Mouse (Mus musculus): ENCODE measurements at regions not wholly inside any gene's neighbourhood (a gene's known extent, or its start where the extent isn't known, plus 50 kb on each side); places are given as distances from the start of the nearest gene placed in this dataset.

GRCm38 (mm10) chr16:5668403-5668967 is 216.7 kb upstream of the Rbfox1 start:
- H3K9ac ChIP-seq: no peak overlapping the region
- peaks cover 15% of the 10 kb centered on the region for H3K4me1 ChIP-seq (replicated peaks)
- H3K36me3 ChIP-seq: no peaks in the 10 kb centered on the region
- 33% methylated on average over 4 of the region's 4 CpGs for whole genome bisulfite sequencing
- no peak overlapping the region for H3K4me2 ChIP-seq
- ATAC-seq (ENCODE audit: low FRiP score, low read depth): peak; percentile 59; the same call in 1 of the 2 replicates
- H3K27me3 ChIP-seq: no peaks in the 10 kb centered on the region
- H3K9me3 ChIP-seq: no peaks in the 10 kb centered on the region
- H3K27ac ChIP-seq (replicated peaks): no peak overlapping the region; the same call in 1 of the 2 replicates
- no peak overlapping the region for H3K4me3 ChIP-seq

- H3K27me3 ChIP-seq: no peaks in the 10 kb centered on the region
- H3K4me2 ChIP-seq: no peak overlapping the region
- WGBS: 59% methylated on average over 5 of the region's 5 CpGs
Measured at GRCm38 (mm10) chr16:5661918-5662317, 223.2 kb upstream of the Rbfox1 start.

GRCm38 (mm10) chr16:5651551-5651950 is 233.6 kb upstream of the Rbfox1 start:
- no peak overlapping the region for H3K4me2 ChIP-seq
- H3K9me3 ChIP-seq: no peaks in the 10 kb centered on the region
- 81% methylated on average over 1 of the region's 1 CpGs for WGBS
- no peaks in the 10 kb centered on the region for H3K27me3 ChIP-seq
- peaks cover 8% of the 10 kb centered on the region; the same call in 1 of the 2 replicates for H3K4me1 ChIP-seq (replicated peaks)
- H3K36me3 ChIP-seq: no peaks in the 10 kb centered on the region
- no peak overlapping the region for H3K9ac ChIP-seq
- H3K4me3 ChIP-seq: no peak overlapping the region
- H3K27ac ChIP-seq (replicated peaks): no peak overlapping the region
- ATAC-seq (ENCODE audit: low FRiP score, low read depth): no peak

More at GRCm38 (mm10) chr16:5661918-5662317, 223.2 kb upstream of the Rbfox1 start:
- ATAC-seq (ENCODE audit: low FRiP score, low read depth): peak; percentile 72
- Histone ChIP-seq H3K9me3 (no peaks in the 10 kb centered on the region), H3K4me3 (no peak overlapping the region), H3K4me1 (replicated peaks) (no peaks in the 10 kb centered on the region), H3K9ac (no peak overlapping the region), H3K27ac (replicated peaks) (no peak overlapping the region), H3K36me3 (no peaks in the 10 kb centered on the region)

- H3K4me1 ChIP-seq (replicated peaks): peaks cover 8% of the 10 kb centered on the region; the same call in 1 of the 2 replicates
- H3K4me2 ChIP-seq: no peak overlapping the region
- H3K36me3 ChIP-seq: no peaks in the 10 kb centered on the region
- WGBS: 44% methylated on average over 4 of the region's 4 CpGs
- ATAC-seq (ENCODE audit: low FRiP score, low read depth): no peak
- H3K4me3 ChIP-seq: no peak overlapping the region
- no peaks in the 10 kb centered on the region for H3K9me3 ChIP-seq
- no peak overlapping the region for H3K27ac ChIP-seq (replicated peaks)
- H3K9ac ChIP-seq: no peak overlapping the region
- no peaks in the 10 kb centered on the region for H3K27me3 ChIP-seq
Measured at GRCm38 (mm10) chr16:5651002-5651401, 234.2 kb upstream of the Rbfox1 start.

- Histone ChIP-seq H3K36me3 (no peaks in the 10 kb centered on the region), H3K4me3 (no peak overlapping the region), H3K4me2 (no peak overlapping the region), H3K9ac (no peak overlapping the region), H3K4me1 (replicated peaks) (no peaks in the 10 kb centered on the region), H3K27ac (replicated peaks) (no peak overlapping the region), H3K27me3 (no peaks in the 10 kb centered on the region), H3K9me3 (no peaks in the 10 kb centered on the region)
- WGBS: 70% methylated on average over 5 of the region's 5 CpGs
- no peak for ATAC-seq (ENCODE audit: low FRiP score, low read depth)
Measured at GRCm38 (mm10) chr16:5639956-5640355, 245.2 kb upstream of the Rbfox1 start.

- Histone ChIP-seq H3K4me2 (no peak overlapping the region), H3K9ac (no peak overlapping the region), H3K4me1 (replicated peaks) (peaks cover 3% of the 10 kb centered on the region; the same call in 1 of the 2 replicates), H3K27ac (replicated peaks) (no peak overlapping the region), H3K36me3 (no peaks in the 10 kb centered on the region), H3K4me3 (no peak overlapping the region), H3K27me3 (no peaks in the 10 kb centered on the region), H3K9me3 (no peaks in the 10 kb centered on the region)
- no peak for ATAC-seq (ENCODE audit: low FRiP score, low read depth)
- WGBS: 78% methylated on average over 3 of the region's 3 CpGs
Measured at GRCm38 (mm10) chr16:5629996-5630395, 255.2 kb upstream of the Rbfox1 start.

- H3K27ac ChIP-seq (replicated peaks): no peak overlapping the region
- H3K9me3 ChIP-seq: no peaks in the 10 kb centered on the region
- H3K27me3 ChIP-seq: no peaks in the 10 kb centered on the region
- H3K36me3 ChIP-seq: no peaks in the 10 kb centered on the region
- WGBS: 72% methylated on average over 4 of the region's 4 CpGs
- ATAC-seq (ENCODE audit: low FRiP score, low read depth): no peak
- peaks cover 5% of the 10 kb centered on the region; the same call in 1 of the 2 replicates for H3K4me1 ChIP-seq (replicated peaks)
- no peak overlapping the region for H3K9ac ChIP-seq
- H3K4me2 ChIP-seq: no peak overlapping the region
- H3K4me3 ChIP-seq: no peak overlapping the region
Measured at GRCm38 (mm10) chr16:5627910-5628309, 257.2 kb upstream of the Rbfox1 start.

GRCm38 (mm10) chr16:5627117-5627909 is 257.8 kb upstream of the Rbfox1 start:
- peaks cover 5% of the 10 kb centered on the region; the same call in 1 of the 2 replicates for H3K4me1 ChIP-seq (replicated peaks)

GRCm38 (mm10) chr16:5625159-5625558 is 260.0 kb upstream of the Rbfox1 start:
- H3K4me3 ChIP-seq: no peak overlapping the region
- peak overlapping the region; percentile 46 for H3K27ac ChIP-seq (replicated peaks)
- H3K36me3 ChIP-seq: no peaks in the 10 kb centered on the region
- WGBS: 34% methylated on average over 3 of the region's 3 CpGs
- H3K27me3 ChIP-seq: no peaks in the 10 kb centered on the region
- peaks cover 5% of the 10 kb centered on the region; the same call in 1 of the 2 replicates for H3K4me1 ChIP-seq (replicated peaks)
- H3K4me2 ChIP-seq: no peak overlapping the region
- ATAC-seq (ENCODE audit: low FRiP score, low read depth): peak; percentile 79
- no peaks in the 10 kb centered on the region for H3K9me3 ChIP-seq
- H3K9ac ChIP-seq: no peak overlapping the region

More at GRCm38 (mm10) chr16:5627117-5627909, 257.8 kb upstream of the Rbfox1 start:
- no peak overlapping the region for H3K4me3 ChIP-seq
- H3K27ac ChIP-seq (replicated peaks): no peak overlapping the region
- no peak overlapping the region for H3K9ac ChIP-seq
- no peak overlapping the region for H3K4me2 ChIP-seq
- H3K9me3 ChIP-seq: no peaks in the 10 kb centered on the region
- no peak for ATAC-seq (ENCODE audit: low FRiP score, low read depth)
- H3K36me3 ChIP-seq: no peaks in the 10 kb centered on the region
- no peaks in the 10 kb centered on the region for H3K27me3 ChIP-seq
- WGBS: 65% methylated on average over 5 of the region's 5 CpGs

- 90% methylated on average over 3 of the region's 3 CpGs for WGBS
- peaks cover 12% of the 10 kb centered on the region for H3K4me1 ChIP-seq (replicated peaks)
Measured at GRCm38 (mm10) chr16:5620566-5620965, 264.6 kb upstream of the Rbfox1 start.

GRCm38 (mm10) chr16:5616356-5616755 is 268.8 kb upstream of the Rbfox1 start:
- no peak for ATAC-seq (ENCODE audit: low FRiP score, low read depth)
- 64% methylated on average over 5 of the region's 5 CpGs for WGBS
- Histone ChIP-seq H3K4me3 (no peak overlapping the region), H3K9me3 (no peaks in the 10 kb centered on the region), H3K27me3 (no peaks in the 10 kb centered on the region), H3K36me3 (no peaks in the 10 kb centered on the region), H3K4me2 (no peak overlapping the region), H3K9ac (no peak overlapping the region), H3K4me1 (replicated peaks) (peaks cover 8% of the 10 kb centered on the region), H3K27ac (replicated peaks) (no peak overlapping the region)

More at GRCm38 (mm10) chr16:5620566-5620965, 264.6 kb upstream of the Rbfox1 start:
- Histone ChIP-seq H3K27me3 (no peaks in the 10 kb centered on the region), H3K9me3 (no peaks in the 10 kb centered on the region), H3K9ac (no peak overlapping the region), H3K4me2 (no peak overlapping the region), H3K4me3 (no peak overlapping the region), H3K36me3 (no peaks in the 10 kb centered on the region), H3K27ac (replicated peaks) (no peak overlapping the region)
- ATAC-seq (ENCODE audit: low FRiP score, low read depth): no peak

- Histone ChIP-seq H3K9ac (no peak overlapping the region), H3K4me1 (replicated peaks) (no peaks in the 10 kb centered on the region; the same call in 1 of the 2 replicates), H3K36me3 (no peaks in the 10 kb centered on the region), H3K4me2 (no peak overlapping the region), H3K27ac (replicated peaks) (no peak overlapping the region), H3K9me3 (no peaks in the 10 kb centered on the region), H3K27me3 (no peaks in the 10 kb centered on the region), H3K4me3 (no peak overlapping the region)
- no peak for ATAC-seq (ENCODE audit: low FRiP score, low read depth)
- 56% methylated on average over 6 of the region's 6 CpGs for WGBS
Measured at GRCm38 (mm10) chr16:5595359-5595758, 289.8 kb upstream of the Rbfox1 start.

All from hindbrain, embryonic 15.5 days (tissue).